Mouse (Mus musculus) forebrain, embryonic 13.5 days (tissue): Measurements from ENCODE around the gene Prickle4. TPM values are rescaled to one million over a fixed set of nuclear protein-coding genes. Genes with fewer than 3 reads are reported as not detected.
"Not testable (repeated sequence)": the region's sequence is repeated elsewhere in the genome, so short reads cannot be mapped to it uniquely, and the experiment has no call there.

Experiments used
- ATAC-seq: fragments of 200-750 bp; cut with Nextera tagmentation; 2 replicates; pipeline ENCODE4 v1.8.0; 2017
- H3K27ac ChIP-seq: fragments of 300-500 bp; sonication (generic); 2 replicates; pipeline ENCODE4 v1.5.1; 2015; ENCODE audit warnings: inconsistent platforms, mild to moderate bottlenecking, moderate library complexity
- H3K27me3 ChIP-seq: fragments of 300-500 bp; sonication (generic); 2 replicates; pipeline ENCODE4 v1.6.1; 2015; ENCODE audit warnings: mild to moderate bottlenecking, inconsistent platforms
- H3K36me3 ChIP-seq: fragments of 300-500 bp; sonication (generic); 2 replicates; pipeline ENCODE4 v1.6.1; 2015; ENCODE audit warnings: mild to moderate bottlenecking, inconsistent platforms; ENCODE audit not compliant: poor library complexity, severe bottlenecking
- H3K4me1 ChIP-seq: fragments of 300-500 bp; sonication (generic); 2 replicates; pipeline ENCODE4 v1.6.1; 2015; ENCODE audit warnings: inconsistent platforms
- H3K4me2 ChIP-seq: fragments of 300-500 bp; sonication (generic); 2 replicates; pipeline ENCODE4 v1.6.1; 2015; ENCODE audit warnings: inconsistent platforms, mild to moderate bottlenecking, moderate library complexity
- H3K4me3 ChIP-seq: fragments of 300-500 bp; sonication (generic); 2 replicates; pipeline ENCODE4 v1.5.1; 2015; ENCODE audit warnings: mild to moderate bottlenecking, inconsistent platforms
- H3K9ac ChIP-seq: fragments of 300-500 bp; sonication (generic); 2 replicates; pipeline ENCODE4 v1.6.1; 2015; ENCODE audit warnings: mild to moderate bottlenecking, inconsistent platforms
- H3K9me3 ChIP-seq: fragments of 300-500 bp; sonication (generic); replicated peaks from 2 replicates; pipeline ENCODE4 v1.6.1; 2016; ENCODE audit warnings: inconsistent platforms
- WGBS: fragments of 180-500 bp; shearing (Covaris S2); methylation state at CpG from one replicate; pipeline ENCODE4 v1.1.7; 2015; 5-methylcytosine and 5-hydroxymethylcytosine counted together
- polyA plus RNA-seq: library from polyadenylated mRNA; unstranded; fragments of >200 nt; fragmentation: Nextera tagmentation; extraction: Ambion mirVana; gene quantifications from 2 replicates; pipeline ENCODE4 v1.2.1, GENCODE M21; 2015

Gene Prickle4
- polyA plus RNA-seq, 1 experiment from 2014 or later: not detected

DNA sequence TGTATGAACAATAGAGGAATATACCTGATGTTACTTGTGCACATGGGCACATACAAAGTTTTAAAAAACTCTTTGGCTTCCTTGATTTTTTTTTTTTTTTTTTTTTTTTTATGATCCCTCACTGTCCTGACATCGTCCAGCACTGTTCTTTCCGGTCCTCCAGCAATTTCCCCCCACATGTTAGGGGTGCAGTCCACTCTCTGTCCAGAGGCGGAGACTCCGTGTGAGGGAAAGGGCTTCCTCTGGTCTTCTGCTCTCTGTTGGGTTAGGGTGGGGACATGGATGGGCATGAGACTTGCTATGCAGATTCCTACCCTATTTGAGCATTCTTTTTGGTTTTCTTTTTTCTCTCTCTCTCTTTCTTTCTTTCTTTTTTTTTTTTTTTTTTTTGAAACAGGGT is 36.6 kb downstream of the Prickle4 start:
- no peaks in the 10 kb centered on the region for H3K27me3 ChIP-seq
- H3K9me3 ChIP-seq: no peaks in the 10 kb centered on the region
- H3K4me1 ChIP-seq: peaks cover 5% of the 10 kb centered on the region; the same call in 1 of the 2 replicates
- peaks cover 7% of the 10 kb centered on the region for H3K36me3 ChIP-seq
- no peak overlapping the region for H3K27ac ChIP-seq
- H3K9ac ChIP-seq: no peak overlapping the region
- H3K4me2 ChIP-seq: no peak overlapping the region
- H3K4me3 ChIP-seq: no peak overlapping the region
- ATAC-seq: no peak
- WGBS: 83% methylated on average over 4 of the region's 4 CpGs

DNA sequence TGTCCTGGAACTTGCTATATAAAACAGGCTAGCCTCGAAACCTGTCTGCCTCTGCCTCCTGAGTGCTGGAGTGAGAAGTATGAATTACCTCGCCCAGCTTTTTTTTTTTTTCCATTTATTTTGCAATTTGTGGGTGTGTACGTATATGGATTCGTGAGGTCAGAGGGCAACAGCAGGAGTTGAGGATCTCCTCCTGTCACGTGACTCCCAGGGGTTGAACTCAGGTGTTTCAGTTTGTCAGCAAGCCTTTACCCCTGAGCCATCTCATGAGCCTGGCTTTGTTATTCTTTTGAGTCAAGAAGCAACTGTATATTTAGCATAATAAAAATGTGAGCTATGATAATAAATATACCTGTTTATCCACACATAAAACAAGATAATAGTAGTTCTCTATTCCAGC is 38.8 kb downstream of the Prickle4 start:
- Histone ChIP-seq H3K27ac (no peak overlapping the region), H3K4me3 (no peak overlapping the region), H3K27me3 (no peaks in the 10 kb centered on the region), H3K9ac (no peak overlapping the region), H3K4me2 (no peak overlapping the region), H3K36me3 (peaks cover 7% of the 10 kb centered on the region), H3K9me3 (no peaks in the 10 kb centered on the region), H3K4me1 (peaks cover 3% of the 10 kb centered on the region; the same call in 1 of the 2 replicates)
- no peak for ATAC-seq
- 90% methylated on average over 5 of the region's 5 CpGs for WGBS

DNA sequence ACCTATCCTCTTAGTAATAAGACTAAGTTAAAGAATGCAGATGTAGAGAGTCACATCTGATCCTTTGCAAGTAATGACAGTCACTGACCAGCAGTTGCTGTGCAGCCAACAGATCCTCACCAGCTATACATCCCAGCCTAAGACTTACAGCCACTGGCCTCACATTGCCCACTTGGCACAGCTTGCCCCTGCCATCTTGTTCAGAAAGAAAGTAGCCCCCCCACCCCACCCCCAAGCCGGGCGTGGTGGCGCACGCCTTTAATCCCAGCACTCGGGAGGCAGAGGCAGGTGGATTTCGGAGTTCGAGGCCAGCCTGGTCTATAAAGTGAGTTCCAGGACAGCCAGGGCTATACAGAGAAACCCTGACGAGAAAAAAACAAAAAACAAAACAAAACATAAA is 40.2 kb downstream of the Prickle4 start:
- H3K36me3 ChIP-seq, H3K9ac ChIP-seq, H3K27ac ChIP-seq, H3K4me3 ChIP-seq, H3K4me1 ChIP-seq, H3K9me3 ChIP-seq, H3K4me2 ChIP-seq, H3K27me3 ChIP-seq, ATAC-seq: not testable (repeated sequence)
- WGBS: 95% methylated on average over 8 of the region's 8 CpGs

DNA sequence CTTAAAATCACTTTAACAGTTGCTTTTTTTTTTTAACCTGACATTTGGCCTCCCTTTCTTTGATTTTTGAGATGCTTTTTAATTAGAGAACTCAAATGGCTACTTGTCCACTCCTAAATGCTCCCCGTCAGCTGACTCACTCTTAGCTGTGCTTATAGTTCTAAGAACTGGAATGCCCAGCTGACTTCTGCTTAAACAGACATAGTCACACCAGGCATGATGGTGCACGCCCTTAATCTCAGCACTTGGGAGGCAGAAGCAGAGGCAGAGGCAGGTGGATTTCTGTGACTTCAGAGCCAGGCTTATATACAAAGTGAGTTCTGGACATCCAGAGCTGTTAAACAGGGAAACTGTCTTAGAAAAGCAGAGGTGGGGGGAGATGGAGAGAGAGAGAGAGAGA is 42.6 kb downstream of the Prickle4 start:
- no peak for ATAC-seq
- WGBS: 62% methylated on average over 2 of the region's 2 CpGs
- no peak overlapping the region for H3K27ac ChIP-seq

DNA sequence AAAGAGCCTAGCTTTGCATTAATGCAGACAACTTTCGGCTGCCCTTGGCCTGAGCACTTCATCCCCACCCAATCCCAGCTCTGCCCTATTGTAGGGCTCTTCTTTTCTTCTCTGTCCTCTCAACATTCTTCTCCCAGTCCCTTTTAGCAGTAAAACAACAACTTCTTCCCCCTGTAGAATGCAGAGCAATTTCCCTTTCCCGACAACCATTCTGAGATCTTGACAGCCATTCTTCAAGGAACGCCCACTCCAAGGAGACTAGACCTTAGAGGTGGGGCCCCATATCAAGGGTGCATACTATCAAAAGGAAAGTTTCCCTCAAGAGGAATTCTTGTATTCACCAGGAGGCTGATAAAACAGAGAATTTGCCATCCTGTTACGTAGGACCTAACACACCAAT is 45.6 kb downstream of the Prickle4 start:
- H3K27ac ChIP-seq: 0 out of 2 replicates have a peak overlapping the region, but pooled peaks have one; percentile 25
- peaks cover 7% of the 10 kb centered on the region for H3K36me3 ChIP-seq
- H3K4me3 ChIP-seq: no peak overlapping the region
- peaks cover 19% of the 10 kb centered on the region for H3K4me1 ChIP-seq
- H3K9ac ChIP-seq: no peak overlapping the region
- 28% methylated on average over 4 of the region's 4 CpGs for WGBS
- peak overlapping the region; percentile 24; the same call in 1 of the 2 replicates for H3K4me2 ChIP-seq
- H3K27me3 ChIP-seq: no peaks in the 10 kb centered on the region
- ATAC-seq: no peak
- no peaks in the 10 kb centered on the region for H3K9me3 ChIP-seq

More for the DNA sequence above, 42.6 kb downstream of the Prickle4 start:
- peaks cover 16% of the 10 kb centered on the region for H3K4me1 ChIP-seq
- no peak overlapping the region for H3K4me2 ChIP-seq
- H3K9me3 ChIP-seq: no peaks in the 10 kb centered on the region
- peaks cover 7% of the 10 kb centered on the region for H3K36me3 ChIP-seq
- H3K4me3 ChIP-seq: no peak overlapping the region
- no peaks in the 10 kb centered on the region for H3K27me3 ChIP-seq
- H3K9ac ChIP-seq: no peak overlapping the region

DNA sequence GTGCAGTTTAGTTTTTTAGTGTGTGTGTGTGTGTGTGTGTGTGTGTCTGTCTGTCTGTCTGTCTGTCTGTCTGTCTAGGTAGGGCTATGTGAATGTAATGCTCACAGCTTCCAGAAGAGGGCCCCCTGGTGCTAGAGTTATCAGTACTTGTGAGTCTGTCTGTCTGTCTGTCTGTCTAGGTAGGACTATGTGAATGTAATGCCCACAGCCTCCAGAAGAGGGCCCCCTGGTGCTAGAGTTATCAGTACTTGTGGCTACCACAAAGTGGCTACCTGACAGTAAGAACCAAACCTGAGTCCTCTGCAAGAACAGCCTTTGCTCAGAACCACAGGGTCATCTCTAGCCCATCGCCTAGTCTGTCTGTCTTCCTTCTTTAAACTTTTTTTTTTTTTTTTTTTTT is 47.9 kb downstream of the Prickle4 start:
- Histone ChIP-seq H3K9ac (no peak overlapping the region), H3K36me3 (no peaks in the 10 kb centered on the region), H3K27ac (no peak overlapping the region), H3K27me3 (no peaks in the 10 kb centered on the region), H3K4me3 (no peak overlapping the region), H3K4me1 (peaks cover 16% of the 10 kb centered on the region), H3K9me3 (no peaks in the 10 kb centered on the region), H3K4me2 (no peak overlapping the region)
- ATAC-seq: no peak
- WGBS: 75% methylated on average over 1 of the region's 1 CpGs

DNA sequence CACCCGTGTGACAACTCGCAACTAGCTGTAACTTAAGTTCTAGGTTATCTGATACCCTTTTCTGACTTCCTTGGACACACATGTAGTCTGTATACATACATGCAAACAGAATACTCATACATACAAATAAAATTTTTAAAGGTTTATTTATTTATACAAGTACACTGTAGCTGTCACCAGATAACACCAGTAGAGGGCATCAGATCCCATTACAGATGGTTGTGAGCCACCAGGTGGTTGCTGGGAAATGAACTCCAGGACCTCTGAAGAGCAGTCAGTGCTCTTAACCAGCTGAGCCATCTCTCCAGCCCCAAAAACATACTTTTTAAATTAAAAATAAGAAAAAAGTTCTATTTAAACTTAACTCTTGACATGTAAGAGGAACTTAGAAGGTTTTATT is 51.5 kb downstream of the Prickle4 start:
- ATAC-seq: no peak
- Histone ChIP-seq H3K4me3 (no peak overlapping the region), H3K27ac (no peak overlapping the region), H3K27me3 (no peaks in the 10 kb centered on the region), H3K9ac (no peak overlapping the region), H3K9me3 (no peaks in the 10 kb centered on the region), H3K4me1 (peaks cover 7% of the 10 kb centered on the region), H3K36me3 (no peaks in the 10 kb centered on the region), H3K4me2 (no peak overlapping the region)
- WGBS: 86% methylated on average over 2 of the region's 2 CpGs

Other genes with a start within 250 kb of the Prickle4 start
- gene Taf8, start 192.4 kb downstream of the Prickle4 start, polyA plus RNA-seq: 26.5 and 31.0 TPM in 2 replicates
- gene Ccnd3, start 189.7 kb downstream of the Prickle4 start, polyA plus RNA-seq: 67.6 and 75.8 TPM in 2 replicates
- gene Bysl, start 83.2 kb downstream of the Prickle4 start, polyA plus RNA-seq: 29.7 and 33.2 TPM in 2 replicates
- 42.6 and 45.2 TPM in 2 replicates for gene Med20, start 83.2 kb downstream of the Prickle4 start, polyA plus RNA-seq
- gene Gm20517, start 83.1 kb downstream of the Prickle4 start, polyA plus RNA-seq: 1.7 and 3.0 TPM in 2 replicates
- 10.2 and 11.2 TPM in 2 replicates for gene Usp49, start 64.0 kb downstream of the Prickle4 start, polyA plus RNA-seq
- 295 and 350 TPM in 2 replicates for gene Tomm6, start 6.3 kb downstream of the Prickle4 start, polyA plus RNA-seq
- 11.6 and 11.8 TPM in 2 replicates for gene Frs3, start 5.7 kb downstream of the Prickle4 start, polyA plus RNA-seq
- gene Gm21981, start 281 bp downstream of the Prickle4 start, polyA plus RNA-seq: 0.21 and 0.54 TPM in 2 replicates
- not detected in 2 replicates for gene Pgc, start 32.1 kb upstream of the Prickle4 start, polyA plus RNA-seq
- gene Tfeb, start 42.3 kb upstream of the Prickle4 start, polyA plus RNA-seq: 1.5 and 1.7 TPM in 2 replicates
- gene Mdfi, start 140.0 kb upstream of the Prickle4 start, polyA plus RNA-seq: 2.6 and 3.1 TPM in 2 replicates
- gene Foxp4, start 229.9 kb upstream of the Prickle4 start, polyA plus RNA-seq: 13.4 and 15.6 TPM in 2 replicates